Mouse (Mus musculus): ENCODE results near the gene Rrm2.

- TF ChIP-seq CTCF (IDR thresholded peaks at IDR 0.05; ENCODE audit: extremely low read depth, insufficient read depth, low read length) = no peak
- no peak for TF ChIP-seq POLR2A (IDR thresholded peaks at IDR 0.05; ENCODE audit: extremely low read depth, insufficient read depth, low read length)
These were observed 6.7 kb downstream of the Rrm2 start for GRCm38 (mm10) chr12:24714579-24715255.
